Mouse (Mus musculus): ENCODE measurements around the gene Gm17949.

Gene Gm17949

DNA sequence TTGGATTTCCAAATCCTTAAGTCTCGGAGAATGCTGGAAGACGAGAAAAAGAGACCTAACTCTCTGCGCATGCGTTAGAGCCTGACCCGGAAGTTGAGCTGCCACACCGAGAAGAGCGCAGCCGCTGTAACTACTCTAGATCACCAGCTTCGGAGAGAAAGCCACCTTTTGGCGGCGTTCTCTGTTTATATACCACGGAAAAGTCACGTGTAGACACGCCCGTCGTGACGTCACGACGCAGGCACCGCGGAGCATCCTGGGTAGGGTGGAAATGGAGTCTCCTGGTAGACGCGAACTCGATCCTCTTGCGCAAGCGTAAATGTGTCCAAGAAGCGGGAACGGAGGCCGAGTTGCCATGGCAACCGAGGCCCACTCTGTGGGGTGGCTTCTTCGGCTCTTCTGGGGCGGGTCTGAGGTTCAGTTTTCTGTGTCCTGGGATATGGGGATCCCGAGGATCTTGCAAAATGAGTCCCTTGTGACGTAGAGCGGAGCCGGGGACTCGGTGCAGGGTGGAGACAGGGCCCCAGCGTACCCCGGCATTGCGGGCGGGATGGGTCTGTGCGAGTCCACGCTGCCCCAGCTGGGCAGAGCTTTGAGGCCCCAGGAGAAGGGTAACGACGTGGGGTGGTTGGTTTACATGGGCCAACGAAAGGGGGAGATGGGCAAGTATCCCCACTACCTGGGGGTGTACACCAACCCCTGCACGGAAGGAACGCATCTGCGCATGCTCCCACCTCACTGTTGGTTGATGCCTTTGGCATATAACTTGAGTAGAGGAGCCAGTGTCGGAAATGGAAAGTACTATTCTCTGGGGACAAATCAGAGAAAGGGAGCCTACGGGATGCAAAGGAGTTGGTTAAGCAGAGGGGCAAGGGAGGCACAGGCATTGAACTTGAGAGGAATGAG, at the start of gene Gm17949, which contains the start of gene Gtf2f1:
TSS of gene Gm17949 (plus strand) at position 234 of the 906 bp plus-strand sequence.
TSS of gene Gtf2f1 (minus strand) at position 53 of the 906 bp plus-strand sequence.
- peak; percentile 99 for DNase-seq

DNA sequence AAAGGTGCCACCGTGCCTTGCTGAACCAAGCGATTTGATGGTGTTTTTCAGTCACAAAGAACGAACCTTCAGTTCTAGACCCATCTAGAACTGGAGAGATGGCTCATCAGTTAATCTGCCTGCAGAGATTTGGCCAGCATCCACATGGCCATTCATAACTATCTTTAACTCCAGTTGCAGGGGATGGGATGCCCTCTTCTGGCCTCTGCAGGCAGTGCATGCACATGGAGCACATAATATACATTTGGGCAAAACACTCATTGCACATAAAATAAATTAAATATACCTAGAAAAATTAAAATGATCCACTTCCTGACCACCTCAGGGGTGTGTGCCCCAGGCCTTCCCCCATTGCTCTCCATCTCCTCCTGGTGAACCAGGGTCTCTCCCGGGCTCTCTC, 49.4 kb upstream of the Gm17949 start:
- no peak for DNase-seq

DNA sequence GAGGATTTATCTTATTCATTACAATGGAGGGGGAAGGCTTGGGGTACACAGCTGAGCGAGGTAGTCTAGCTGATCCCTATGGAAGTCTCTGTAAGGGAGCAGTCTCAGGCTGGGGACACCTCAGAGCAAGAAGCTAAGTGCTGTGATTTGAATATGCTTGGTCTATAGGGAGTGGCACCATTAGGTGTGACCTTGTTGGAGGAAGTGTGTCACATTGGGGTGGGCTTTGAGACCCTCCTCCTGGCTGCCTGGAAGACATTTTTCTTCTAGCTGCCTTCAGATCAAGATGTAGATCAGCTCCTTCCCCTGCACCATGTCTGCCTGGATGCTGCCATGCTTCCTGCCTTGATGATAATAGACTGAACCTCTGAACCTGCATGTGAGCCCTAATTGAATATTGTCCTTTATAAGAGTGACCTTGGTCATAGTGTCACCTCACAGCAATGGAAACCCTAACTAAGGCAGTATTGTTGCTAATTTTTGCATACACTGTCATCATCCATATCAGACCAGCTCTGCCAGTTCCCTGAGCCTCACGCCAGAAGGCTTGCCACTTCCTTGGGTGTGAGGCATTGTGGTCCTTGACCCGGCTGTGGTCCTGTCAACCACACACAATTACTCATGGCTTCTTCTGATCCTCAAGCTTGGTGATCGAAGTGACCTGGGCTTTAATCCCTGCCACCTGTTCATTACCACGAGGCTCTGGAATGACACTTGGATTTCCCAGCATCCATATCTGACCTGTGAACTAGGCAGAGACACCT, 48.4 kb upstream of the Gm17949 start:
- DNase-seq, result no peak

DNA sequence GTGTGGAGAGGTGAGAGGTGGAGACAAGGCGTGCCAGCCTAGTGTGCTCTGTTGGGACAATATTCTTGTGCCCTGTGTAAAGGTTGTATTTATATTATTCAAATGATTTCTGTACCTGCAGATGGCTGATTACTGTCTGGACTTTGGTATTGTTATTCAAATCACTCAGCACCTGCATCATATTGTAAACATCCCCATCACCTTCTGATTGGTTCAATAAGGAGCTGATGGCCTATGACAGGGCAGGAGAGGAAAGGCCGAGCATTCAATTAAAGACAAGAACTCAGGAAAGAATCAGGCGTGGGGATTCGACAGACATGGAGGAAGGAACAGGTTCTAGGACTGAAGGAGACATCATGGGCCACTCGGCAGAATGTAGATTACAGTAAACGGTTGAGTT, 47.6 kb upstream of the Gm17949 start:
- DNase-seq, result no peak

DNA sequence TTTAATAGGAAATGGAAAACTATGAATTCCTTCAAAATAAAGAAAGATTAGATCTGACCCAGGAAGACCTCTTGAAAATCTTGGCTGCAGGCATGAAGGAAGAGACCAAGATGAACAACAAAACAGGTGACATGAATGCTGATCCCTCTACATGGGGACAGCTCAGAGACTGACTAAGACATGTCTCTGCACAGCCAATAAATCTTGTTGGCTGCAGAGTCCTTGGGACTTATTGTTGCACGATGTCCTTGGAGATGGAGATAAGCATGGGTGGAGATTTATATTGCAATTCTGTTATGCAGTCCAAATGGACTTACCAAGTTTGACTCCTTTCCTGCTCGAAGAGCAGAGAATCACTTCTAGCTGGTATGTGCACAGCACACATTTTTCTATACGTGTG, 41.9 kb upstream of the Gm17949 start:
- DNase-seq, result no peak

DNA sequence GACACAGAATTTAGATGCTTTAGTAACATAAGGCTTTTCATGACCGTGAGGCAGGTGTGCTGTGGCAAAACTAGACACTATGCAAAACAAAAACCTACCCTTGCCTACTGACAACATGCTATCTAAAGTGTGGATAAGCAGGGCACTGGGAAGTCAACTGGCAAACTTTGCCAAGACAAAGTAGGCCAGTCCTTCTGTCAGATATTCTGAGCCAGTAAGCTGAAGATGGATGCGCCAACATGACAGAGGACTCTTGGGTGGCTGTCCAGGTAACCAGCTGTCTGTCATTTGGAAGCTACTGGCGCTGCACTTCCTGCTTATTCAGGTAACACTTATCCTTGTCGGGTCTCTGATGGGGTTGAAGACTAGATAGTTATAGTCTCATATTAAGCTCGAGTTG, 41.2 kb upstream of the Gm17949 start:
- DNase-seq, result no peak

DNA sequence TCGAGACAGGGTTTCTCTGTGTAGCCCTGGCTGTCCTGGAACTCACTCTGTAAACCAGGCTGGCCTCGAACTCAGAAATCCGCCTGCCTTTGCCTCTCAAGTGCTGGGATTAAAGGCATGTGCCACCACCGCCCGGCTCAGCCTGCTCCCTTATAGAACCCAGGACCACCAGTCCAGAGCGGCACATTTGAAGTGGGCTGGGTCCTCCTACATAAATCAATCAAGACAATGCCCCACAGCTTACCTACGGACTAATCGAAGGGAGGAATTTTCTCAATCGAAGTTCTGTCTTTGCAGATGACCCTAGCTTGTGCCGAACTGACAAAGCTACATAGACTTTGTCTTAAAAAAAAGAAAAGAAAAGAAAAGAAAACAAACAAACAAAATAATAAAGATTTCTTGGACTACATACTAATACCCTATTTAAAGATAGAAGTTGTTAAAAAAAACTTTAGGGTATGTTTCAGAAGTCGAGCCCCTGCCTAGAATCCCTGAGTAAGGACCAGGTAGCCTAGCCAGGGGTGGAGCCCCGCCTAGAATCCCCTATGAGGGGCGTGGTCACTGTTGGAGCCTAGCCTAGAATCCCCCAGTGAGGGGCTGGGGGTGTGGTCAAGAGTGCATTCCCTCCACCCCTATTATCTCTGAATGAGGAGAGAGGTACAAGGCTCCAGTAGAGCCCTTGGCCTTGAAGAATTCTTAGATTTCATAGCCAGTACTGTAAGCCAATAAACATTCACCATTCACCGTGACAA, 37.1 kb upstream of the Gm17949 start:
- DNase-seq, result peak; percentile 14

DNA sequence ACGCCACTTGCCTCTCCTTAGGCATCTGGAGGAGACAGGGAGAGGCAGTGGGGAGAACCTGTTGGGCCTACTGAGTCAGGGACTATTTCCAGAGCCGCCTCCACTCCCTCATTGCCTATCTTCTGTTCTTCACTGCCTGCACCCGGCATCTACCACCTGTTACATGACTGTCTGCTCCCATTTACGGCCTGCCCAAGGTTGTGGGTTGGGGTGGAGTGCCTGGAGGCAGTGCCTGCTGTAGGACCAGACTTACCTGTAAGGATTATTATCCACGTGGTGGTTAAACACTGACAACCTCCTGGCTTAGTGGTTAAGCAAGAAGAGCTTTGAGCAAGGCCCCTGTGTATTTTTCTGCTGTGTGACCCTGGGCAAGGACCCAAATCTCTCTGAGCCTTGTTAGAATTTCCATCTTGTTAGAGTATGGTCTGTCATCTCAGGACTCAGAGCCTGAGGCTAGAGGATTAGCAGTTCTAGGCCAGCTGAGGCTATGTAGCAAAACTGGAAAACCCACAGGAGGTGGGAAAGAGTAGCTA, 36.5 kb upstream of the Gm17949 start:
- no peak for DNase-seq

DNA sequence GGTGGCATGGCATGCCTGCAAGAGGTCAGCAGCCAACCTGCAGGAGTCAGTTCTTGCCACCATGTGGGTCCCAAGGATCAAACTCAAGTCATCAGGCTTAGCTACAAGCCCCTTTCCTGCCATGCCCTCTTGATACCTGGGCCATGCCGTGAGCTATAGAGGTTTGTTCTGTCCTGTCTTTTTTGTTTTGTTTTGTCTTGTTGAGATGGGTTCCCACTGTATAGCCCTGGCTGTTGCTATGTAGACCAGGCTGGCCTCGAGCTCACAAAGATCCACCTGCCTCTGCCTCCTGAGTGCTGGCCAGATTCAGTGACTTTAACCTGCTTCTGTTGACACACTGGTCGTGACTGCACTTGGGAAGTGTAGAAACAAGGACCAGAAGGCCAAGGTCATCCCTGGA, 35.9 kb upstream of the Gm17949 start:
- no peak for DNase-seq

DNA sequence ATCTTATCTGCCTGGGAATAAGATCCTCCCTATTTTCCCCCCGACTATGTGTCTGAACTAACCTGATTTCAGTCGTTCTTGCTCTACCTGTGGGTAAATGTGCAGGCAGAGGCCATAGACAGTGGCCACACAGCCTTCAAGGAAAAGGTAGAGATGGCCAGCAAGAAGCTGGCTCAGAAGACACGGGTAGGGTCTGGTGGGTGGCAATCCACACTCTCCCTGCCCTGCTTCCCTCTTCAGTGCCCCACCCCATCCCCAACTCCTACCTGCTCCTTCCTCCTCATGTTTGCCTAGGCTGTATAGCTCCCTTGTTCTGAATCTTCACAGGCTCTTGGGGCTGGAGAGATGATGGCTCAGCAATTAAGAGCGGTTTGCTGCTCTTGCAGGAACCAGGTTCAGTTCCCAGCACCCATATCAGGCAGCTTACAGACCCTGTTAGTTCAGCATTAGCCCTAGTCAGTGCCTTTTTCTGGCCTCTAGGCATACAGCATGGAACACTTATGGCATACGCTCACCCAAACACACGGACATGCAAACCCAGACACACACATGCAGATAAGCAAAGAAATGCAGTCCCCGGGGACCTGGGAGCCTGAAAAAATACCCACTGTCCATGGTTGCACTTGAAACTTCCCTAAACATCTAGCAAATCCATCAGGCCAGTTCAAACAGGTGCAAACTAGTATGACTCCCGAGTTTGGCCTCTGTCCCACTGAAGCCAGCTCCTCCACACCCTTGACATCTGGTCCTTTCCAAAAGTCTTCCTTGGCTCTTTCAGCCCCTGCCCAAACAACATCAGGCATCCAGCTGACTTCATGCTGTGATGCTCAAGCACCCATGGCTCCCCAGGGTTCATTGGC, 34.5 kb upstream of the Gm17949 start:
- DNase-seq, result no peak

DNA sequence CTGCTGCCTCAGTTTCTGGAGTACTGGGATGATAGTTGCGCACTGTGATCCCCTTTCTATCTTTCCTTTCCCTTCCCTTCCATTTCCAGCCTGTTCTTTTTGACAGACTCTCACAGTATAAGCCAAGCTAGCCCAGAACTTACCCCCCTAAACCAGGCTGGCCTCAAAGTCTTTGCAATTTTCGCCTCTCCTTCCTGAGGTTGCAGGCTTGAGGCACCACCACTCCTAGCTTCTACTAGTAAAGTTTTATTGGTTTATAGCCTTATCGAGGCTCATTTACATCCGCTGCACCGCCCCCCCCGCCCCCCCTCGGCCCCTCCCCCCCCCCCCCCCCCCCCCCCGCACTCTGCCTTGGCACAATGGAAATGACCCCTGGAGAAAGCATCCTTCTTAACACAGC, 31.7 kb upstream of the Gm17949 start:
- no peak for DNase-seq

DNA sequence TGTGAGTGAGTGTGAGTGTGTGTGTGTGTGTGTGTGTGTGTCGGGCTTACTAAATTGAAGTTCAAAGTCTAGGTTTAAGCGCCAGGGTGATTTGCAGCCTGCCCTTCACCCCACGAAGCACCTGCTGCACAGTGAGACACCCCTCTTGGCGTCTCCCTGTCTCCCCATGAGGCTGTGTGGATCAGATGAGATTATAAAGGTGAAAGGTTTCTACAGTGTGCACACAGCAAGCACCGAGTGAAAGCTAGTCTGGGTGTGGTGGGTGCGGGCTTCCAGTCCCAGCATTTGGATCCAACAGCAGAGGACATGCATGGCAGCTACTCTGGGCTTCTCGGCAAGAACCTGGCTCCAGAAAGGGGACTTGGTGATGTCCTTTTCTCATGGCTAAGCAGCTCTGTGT, 30.2 kb upstream of the Gm17949 start:
- no peak for DNase-seq

DNA sequence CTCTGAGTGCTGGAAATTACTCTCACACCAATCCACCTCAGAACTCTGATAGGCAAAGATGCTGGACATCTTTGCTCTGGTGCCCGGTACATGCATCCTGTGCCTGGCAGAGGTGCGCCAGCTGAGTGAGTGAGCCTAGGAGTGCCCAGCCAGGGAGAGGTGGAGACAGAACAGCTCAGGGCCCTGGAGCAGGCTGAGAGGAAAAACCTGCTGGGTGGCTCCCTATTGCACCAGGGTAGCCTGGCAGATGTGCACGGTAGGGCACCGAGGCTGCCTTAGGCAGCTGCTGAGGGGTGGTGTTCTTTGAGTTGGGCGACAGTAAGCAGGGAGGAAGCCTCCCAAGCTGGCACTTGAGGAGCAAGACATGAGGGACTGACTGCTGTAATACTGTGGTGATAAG, 29.3 kb upstream of the Gm17949 start, which contains the start of gene Acer1:
TSS of gene Acer1 (minus strand) at position 114 of the 400 bp plus-strand sequence.
- no peak for DNase-seq

DNA sequence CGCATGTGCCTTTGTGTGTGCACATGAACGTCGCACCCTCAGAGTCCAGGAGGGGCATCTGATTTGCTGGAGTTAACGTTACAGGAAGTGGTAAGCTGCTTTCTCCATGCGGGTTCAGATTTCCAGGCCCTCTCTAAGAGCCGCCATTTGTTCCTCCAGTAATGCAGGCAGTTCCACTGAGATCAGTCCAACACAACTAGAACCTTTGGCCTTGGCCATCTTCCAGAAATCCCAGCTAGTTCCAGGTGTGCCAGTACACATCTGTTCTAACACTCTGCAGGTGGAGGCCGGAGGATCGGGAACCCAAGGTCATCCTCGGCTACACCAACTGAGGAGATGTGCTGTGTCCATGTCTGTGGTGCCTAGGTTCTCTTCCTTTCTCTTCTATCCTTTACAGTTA, 26.4 kb upstream of the Gm17949 start:
- no peak for DNase-seq

DNA sequence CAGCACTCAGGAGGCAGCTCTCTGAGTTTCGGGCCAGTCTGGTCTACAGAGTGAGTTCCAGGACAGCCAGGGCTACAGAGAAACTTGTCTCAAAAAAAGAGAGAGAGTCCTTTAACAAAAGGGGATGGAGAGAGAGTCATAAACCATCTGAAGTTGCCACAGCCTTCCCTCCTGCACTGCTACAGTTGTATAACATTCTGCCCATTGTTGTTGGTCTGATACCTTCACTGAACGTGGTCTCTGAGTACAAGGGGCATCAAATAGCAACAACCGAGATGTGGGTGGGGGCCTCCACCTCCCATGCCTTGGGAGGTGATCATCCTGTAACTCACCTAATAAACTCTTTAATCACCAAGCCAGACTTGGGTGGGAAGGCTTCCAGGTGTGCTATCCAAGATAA, 25.6 kb upstream of the Gm17949 start:
- DNase-seq, result no peak

DNA sequence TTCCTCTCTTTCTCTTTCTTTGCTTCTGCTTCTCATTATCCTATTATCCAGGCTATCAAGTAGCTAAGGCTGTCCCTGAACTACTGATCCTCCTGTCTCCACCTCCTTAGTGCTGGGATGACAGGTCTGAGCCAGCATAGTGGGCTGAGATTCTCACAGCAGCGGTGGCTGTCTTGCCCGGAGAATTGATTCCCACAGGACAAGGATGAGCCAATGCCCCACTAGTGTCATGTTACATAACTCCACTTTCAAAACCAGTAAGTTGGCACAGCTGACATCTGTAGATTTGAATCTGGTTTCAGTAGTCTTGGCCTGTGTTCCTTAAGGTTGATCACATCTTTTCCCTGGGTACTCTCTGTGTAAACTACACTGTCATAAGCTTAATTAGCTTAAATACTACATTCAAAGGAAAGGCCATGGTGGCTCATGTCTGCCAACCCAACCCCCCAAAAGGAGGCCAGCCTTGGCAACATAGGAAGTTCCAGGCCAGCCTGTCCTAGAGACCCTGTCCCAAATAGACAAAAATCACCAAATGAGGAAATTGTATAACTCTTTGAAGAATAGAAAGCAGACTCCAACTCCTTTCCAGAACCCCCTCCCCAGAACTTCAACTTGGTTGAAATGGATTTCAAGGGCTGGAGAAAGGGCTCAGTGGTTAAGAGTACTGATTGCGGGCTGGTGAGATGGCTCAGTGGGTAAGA, 25.0 kb upstream of the Gm17949 start:
- no peak for DNase-seq

DNA sequence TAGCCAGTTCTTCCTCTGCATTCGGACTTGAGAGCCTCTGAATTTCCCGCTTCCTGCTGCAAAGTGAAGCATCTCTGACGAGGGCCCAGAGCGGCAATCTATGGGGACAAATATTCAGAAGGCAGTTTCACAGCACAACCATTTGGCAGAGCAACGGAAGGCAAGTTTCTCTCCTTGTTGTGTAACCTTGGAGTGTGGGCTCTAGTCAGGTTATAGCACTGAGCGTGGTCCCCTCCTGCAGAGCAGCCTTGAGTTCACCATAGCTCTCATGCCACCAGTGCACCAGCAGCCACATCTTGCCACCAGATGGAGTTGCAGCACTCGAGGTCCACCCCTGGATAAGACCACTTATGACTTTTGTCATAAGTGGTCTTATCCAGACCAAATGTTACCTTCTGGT, 22.8 kb upstream of the Gm17949 start:
- no peak for DNase-seq

DNA sequence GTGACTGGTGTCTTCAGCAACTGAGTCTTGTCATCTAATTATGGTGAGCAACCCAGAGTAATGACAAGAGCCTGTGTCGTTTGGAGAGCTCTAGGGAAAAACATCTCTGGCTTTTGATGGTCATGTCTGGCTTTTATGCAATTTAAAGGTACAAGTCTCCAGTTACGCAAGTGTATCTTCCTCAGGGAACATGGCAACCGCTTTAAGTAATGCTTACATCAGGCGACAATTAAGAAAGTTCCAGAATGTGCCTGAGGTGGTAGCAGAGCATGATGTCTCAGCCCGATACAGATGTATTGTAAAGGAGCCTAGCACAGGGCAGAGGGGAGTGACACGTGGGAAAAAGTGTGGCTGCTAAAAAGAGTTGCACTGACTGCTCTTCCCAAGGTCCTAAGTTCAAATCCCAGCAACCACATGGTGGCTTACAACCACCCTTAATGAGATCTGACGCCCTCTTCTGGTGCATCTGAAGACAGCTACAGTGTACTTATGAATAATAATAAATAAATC, 22.3 kb upstream of the Gm17949 start:
- no peak for DNase-seq

DNA sequence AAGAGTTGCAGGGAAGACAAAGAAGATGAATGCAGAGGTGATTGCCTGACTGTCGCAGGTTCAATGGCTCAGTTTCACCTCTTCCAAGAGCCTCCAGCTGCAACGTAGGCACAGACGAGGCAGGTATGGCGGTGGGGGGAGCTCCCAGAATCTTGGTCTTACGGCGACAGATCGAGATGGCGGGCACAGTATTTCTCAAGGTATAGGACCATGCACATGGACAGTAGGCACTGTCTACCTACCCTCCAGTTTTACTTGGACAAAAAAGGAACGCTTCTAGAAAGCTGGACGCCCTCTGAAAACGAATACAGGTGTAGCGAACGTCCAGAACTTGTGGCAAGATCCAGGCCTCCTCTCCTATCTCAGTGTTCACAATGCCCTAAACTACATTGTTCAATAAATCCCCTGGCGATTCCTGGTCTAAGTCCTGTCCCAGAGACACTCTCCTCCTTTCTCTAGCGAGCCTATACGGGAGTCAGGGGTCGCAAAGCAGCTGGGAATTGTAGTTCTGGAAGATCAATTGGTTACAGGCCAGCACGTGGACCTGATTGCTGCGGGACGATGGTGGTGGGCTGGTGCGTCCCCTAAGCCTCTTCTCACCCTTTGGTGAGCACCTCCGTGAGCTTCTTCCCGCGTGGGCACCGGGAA, 21.7 kb upstream of the Gm17949 start:
- peak; percentile 91 for DNase-seq

DNA sequence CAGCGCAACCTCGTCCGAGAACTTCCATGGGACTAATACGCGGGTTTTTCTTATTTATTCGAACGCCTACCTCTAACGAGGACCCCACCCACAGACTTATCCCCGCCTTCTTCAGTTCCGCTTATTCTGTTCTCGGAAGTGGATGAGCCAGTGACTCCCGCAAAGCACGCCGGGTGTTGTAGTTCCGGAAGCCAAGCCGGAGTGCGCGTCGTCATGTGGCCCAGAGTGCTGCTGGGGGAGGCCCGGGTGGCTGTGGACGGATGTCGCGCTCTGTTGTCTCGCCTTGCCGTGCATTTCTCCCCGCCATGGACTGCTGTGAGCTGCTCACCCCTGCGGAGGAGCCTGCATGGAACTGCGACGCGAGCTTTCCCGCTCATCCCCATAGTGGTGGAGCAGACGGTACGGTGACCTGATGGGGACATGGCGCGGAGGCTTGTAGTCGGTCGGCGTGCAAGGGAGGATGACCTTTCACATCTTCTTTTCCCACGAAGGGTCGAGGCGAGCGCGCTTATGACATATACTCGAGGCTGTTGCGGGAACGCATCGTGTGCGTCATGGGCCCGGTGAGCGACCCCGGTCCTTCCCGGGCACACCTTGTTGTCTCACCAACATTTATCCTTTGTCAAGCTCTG, 21.0 kb upstream of the Gm17949 start, which contains the start of gene Clpp:
TSS of gene Clpp (plus strand) at position 191 of the 632 bp plus-strand sequence.
- DNase-seq, result peak; percentile 96

Measured in embryo, embryonic 11 days (tissue).